Mouse (Mus musculus) ES-E14 (cell line): Measurements from ENCODE around the gene Olfr965. TPM values are rescaled to one million over a fixed set of nuclear protein-coding genes. Genes with fewer than 3 reads are reported as not detected.
A peak's percentile ranks its signal among the peaks of the same experiment; 100 is the strongest.

ENCODE experiments used
- DNase-seq: peaks from one replicate; pipeline ENCODE4 v3.0.0-alpha.2; 2013; ENCODE audit warnings: low read depth, low spot score
- H3K27ac ChIP-seq: 2 replicates; pipeline ENCODE4 v1.5.1; 2012; ENCODE audit warnings: low read depth, mild to moderate bottlenecking, low read length, moderate library complexity, mixed read lengths; ENCODE audit not compliant: poor library complexity, insufficient read depth, severe bottlenecking
- H3K36me3 ChIP-seq: 2 replicates; pipeline ENCODE4 v1.6.1; 2012; ENCODE audit warnings: mild to moderate bottlenecking, low read length, moderate library complexity, mixed read lengths; ENCODE audit not compliant: control insufficient read depth, poor library complexity, insufficient read depth, severe bottlenecking
- H3K4me1 ChIP-seq, 2 experiments: fragments of 150-350 bp in 1 of 2; sonication (generic) in 1 of 2; 2 replicates each; pipeline ENCODE4 v1.6.1; 2012; ENCODE audit warnings: low read length in 2 of 2, mild to moderate bottlenecking in 1 of 2, mixed read lengths in 1 of 2; ENCODE audit not compliant: control insufficient read depth in 2 of 2, insufficient read depth in 2 of 2, poor library complexity in 1 of 2
- H3K4me3 ChIP-seq, 2 experiments: fragments of 150-350 bp in 1 of 2; sonication (generic) in 1 of 2; 2 replicates each; pipeline ENCODE4 v1.5.1; 2012; ENCODE audit warnings: low read length in 2 of 2, low read depth in 1 of 2, mild to moderate bottlenecking in 1 of 2, mixed read lengths in 1 of 2; ENCODE audit not compliant: insufficient read depth in 1 of 2, poor library complexity in 1 of 2, severe bottlenecking in 1 of 2
- H3K9ac ChIP-seq: 2 replicates; pipeline ENCODE4 v1.6.1; 2012; ENCODE audit warnings: low read depth, mild to moderate bottlenecking, low read length, mixed read lengths; ENCODE audit not compliant: poor library complexity, insufficient read depth, severe bottlenecking
- H3K9me3 ChIP-seq: fragments of 150-350 bp; sonication (generic); 2 replicates; pipeline ENCODE4 v1.6.1; 2012; ENCODE audit warnings: low read depth, mild to moderate bottlenecking, low read length; ENCODE audit not compliant: control insufficient read depth, insufficient read depth
- CHD2 ChIP-seq: IDR thresholded peaks from 2 replicates; pipeline ENCODE4 v1.6.1; 2014; ENCODE audit warnings: mild to moderate bottlenecking, low read depth, low read length, inconsistent platforms
- HCFC1 ChIP-seq: IDR thresholded peaks from 2 replicates; pipeline ENCODE4 v1.6.1; 2012; ENCODE audit warnings: low read length, inconsistent platforms, borderline replicate concordance; ENCODE audit not compliant: insufficient read depth
- MAFK ChIP-seq: IDR thresholded peaks from 2 replicates; pipeline ENCODE4 v1.6.1; 2014; ENCODE audit warnings: mild to moderate bottlenecking, low read depth, low read length, inconsistent platforms; ENCODE audit not compliant: insufficient read depth
- ZC3H11A ChIP-seq: IDR thresholded peaks from 2 replicates; pipeline ENCODE4 v1.6.1; 2012; ENCODE audit warnings: low read depth, mild to moderate bottlenecking, inconsistent platforms, low read length, borderline replicate concordance
- ZNF384 ChIP-seq: IDR thresholded peaks from 2 replicates; pipeline ENCODE4 v1.6.1; 2012; ENCODE audit warnings: low read depth, low read length, inconsistent platforms
- in situ Hi-C, 2 experiments: fragments of 600-800 bp; cut with MboI; formaldehyde crosslinking; loops; one replicate each; pipeline ENCODE4 v1.15.1; 2025; ENCODE audit warnings: low sequenced_read_pairs in 2 of 2, inconsistent platforms in 1 of 2; ENCODE audit not compliant: unreplicated experiment in 2 of 2
- total RNA-seq: library from RNA; depleted of rRNA; stranded (reverse); fragments of 300-350 nt; gene quantifications from 2 replicates; pipeline ENCODE4 v1.2.3, GENCODE M21; 2012; rRNA removed

Olfr965 gene
- total RNA-seq, 1 experiment = not detected

DNA sequence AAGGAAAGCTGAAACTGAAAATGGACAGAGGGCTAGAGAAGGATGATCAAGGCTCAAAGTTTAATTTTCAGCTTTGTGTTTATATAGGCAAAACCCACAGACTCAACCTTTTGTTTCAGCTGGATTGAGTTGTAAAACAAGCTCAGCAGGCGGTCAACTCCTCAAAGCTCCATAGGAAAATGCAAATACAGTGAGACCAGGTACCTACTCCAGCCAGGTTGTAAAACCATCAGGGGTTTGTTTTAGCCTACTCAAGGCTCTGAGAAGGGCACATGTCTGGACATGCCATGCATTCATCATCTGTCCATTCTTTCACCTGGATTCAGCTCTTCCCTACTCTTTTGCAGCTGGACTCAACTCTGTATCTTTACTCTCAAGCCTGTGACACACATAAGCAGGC lies 29.6 kb downstream of the Olfr965 start:
- Histone ChIP-seq H3K27ac (no peak overlapping the region), H3K9ac (no peak overlapping the region), H3K36me3 (no peaks in the 10 kb centered on the region), H3K9me3 (no peaks in the 10 kb centered on the region), H3K4me1 (no peaks in the 10 kb centered on the region), H3K4me3 (no peak overlapping the region)
- TF ChIP-seq ZNF384 (no peak), CHD2 (no peak), HCFC1 (no peak), MAFK (no peak), ZC3H11A (no peak)
- peak; percentile 40 for DNase-seq
- in situ Hi-C loops = no loop called here

DNA sequence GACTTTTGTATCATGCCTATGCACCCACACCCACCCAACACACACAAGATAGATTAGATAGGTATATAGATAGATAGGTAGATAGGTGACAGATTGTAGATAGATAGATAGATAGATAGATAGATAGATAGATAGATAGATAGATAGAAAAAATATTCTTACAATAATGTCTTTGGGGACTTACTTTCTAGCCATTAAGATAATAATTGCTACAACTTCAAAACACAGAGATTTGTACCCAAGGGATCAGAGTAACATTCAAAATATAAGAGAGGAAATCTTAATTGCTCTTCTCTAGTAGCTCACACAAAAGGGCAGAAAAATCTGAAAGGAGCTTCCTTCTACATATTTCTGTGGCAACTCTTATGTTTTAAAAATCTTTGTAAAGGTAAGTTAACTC lies 34.8 kb downstream of the Olfr965 start, which contains the start of gene Olfr967:
Olfr967 (plus strand) TSS at position 301 of the 400 bp plus-strand sequence.
- H3K9ac ChIP-seq = no peak within 1 kb of the TSS

DNA sequence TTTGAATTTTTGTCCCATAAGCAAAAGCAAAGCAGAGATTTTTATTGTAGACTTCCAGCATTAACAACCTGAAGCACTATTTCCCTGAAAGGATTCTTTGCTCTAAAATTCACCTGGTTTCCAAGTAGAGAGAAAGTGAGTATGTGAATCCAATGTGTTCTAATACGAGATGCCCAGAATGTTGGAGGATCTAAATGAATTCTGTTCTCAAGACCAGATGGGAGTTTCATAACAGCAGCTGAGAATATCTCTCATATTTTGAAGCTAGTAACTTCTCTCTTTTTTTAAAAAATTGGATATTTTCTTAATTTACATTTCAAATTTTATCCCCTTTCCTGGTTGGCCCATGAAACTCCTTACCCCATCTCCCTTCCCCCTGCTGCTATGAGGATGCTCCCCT lies 35.3 kb downstream of the Olfr965 start:
- Histone ChIP-seq H3K4me3 (no peak overlapping the region), H3K9me3 (no peaks in the 10 kb centered on the region), H3K9ac (no peak overlapping the region), H3K27ac (no peak overlapping the region), H3K36me3 (no peaks in the 10 kb centered on the region), H3K4me1 (no peaks in the 10 kb centered on the region)
- no peak for DNase-seq
- in situ Hi-C loops = no loop called here
- no peak for TF ChIP-seq ZC3H11A
- no peak for TF ChIP-seq HCFC1
- no peak for TF ChIP-seq ZNF384
- no peak for TF ChIP-seq CHD2
- TF ChIP-seq MAFK = no peak

More for the DNA sequence above, 34.8 kb downstream of the Olfr965 start, which contains the start of gene Olfr967:
- Histone ChIP-seq H3K4me3 (no peak within 1 kb of the TSS), H3K4me1 (no peaks in the 10 kb centered on the region), H3K36me3 (no peaks in the 10 kb centered on the region), H3K9me3 (no peaks in the 10 kb centered on the region), H3K27ac (no peak within 1 kb of the TSS)
- TF ChIP-seq ZNF384 = no peak
- no peak for TF ChIP-seq CHD2
- TF ChIP-seq ZC3H11A = no peak
- TF ChIP-seq HCFC1 = no peak
- DNase-seq = no peak
- in situ Hi-C loops = no loop called here

Other genes with a start within 250 kb of the Olfr965 start
- not detected in 2 replicates for gene Olfr955, start 239.4 kb upstream of the Olfr965 start, total RNA-seq
- not detected in 2 replicates for gene Olfr44, start 217.4 kb upstream of the Olfr965 start, total RNA-seq
- not detected in 2 replicates for gene Olfr957, start 195.5 kb upstream of the Olfr965 start, total RNA-seq
- not detected in 2 replicates for gene Olfr958, start 157.3 kb upstream of the Olfr965 start, total RNA-seq
- gene Olfr959, start 135.8 kb upstream of the Olfr965 start, total RNA-seq = not detected in 2 replicates
- gene AW551984, start 107.0 kb upstream of the Olfr965 start, total RNA-seq = 0.74 and 2.0 TPM in 2 replicates
- not detected in 2 replicates for gene Olfr148, start 100.7 kb upstream of the Olfr965 start, total RNA-seq
- gene Olfr960, start 90.0 kb upstream of the Olfr965 start, total RNA-seq = not detected in 2 replicates
- not detected in 2 replicates for gene Olfr961, start 66.3 kb upstream of the Olfr965 start, total RNA-seq
- gene Olfr963, start 44.1 kb upstream of the Olfr965 start, total RNA-seq = not detected in 2 replicates
- not detected in 2 replicates for gene Olfr149, start 4.2 kb upstream of the Olfr965 start, total RNA-seq
- gene Olfr150, start 19.6 kb downstream of the Olfr965 start, total RNA-seq = not detected in 2 replicates
- gene Olfr967, start 34.9 kb downstream of the Olfr965 start, total RNA-seq = not detected in 2 replicates
- 0.05 TPM in 1 of 2 replicates, not detected in the other for gene Olfr968, start 71.9 kb downstream of the Olfr965 start, total RNA-seq
- not detected in 2 replicates for gene Olfr969, start 79.6 kb downstream of the Olfr965 start, total RNA-seq
- gene Olfr970, start 97.5 kb downstream of the Olfr965 start, total RNA-seq = not detected in 2 replicates
- gene Olfr971, start 125.5 kb downstream of the Olfr965 start, total RNA-seq = not detected in 2 replicates
- not detected in 2 replicates for gene Olfr972, start 155.1 kb downstream of the Olfr965 start, total RNA-seq
- gene Olfr229, start 196.0 kb downstream of the Olfr965 start, total RNA-seq = not detected in 2 replicates
- not detected in 2 replicates for gene Olfr974, start 226.1 kb downstream of the Olfr965 start, total RNA-seq
- not detected in 2 replicates for gene Olfr975, start 240.7 kb downstream of the Olfr965 start, total RNA-seq
- not detected in 2 replicates for gene Olfr976, start 249.8 kb downstream of the Olfr965 start, total RNA-seq